Mouse (Mus musculus) A20 (cell line): ENCODE measurements around the gene Optn.
A peak's percentile ranks its signal among the peaks of the same experiment; 100 is the strongest.

Experiments
- DNase-seq: peaks from one replicate; pipeline ENCODE4 v3.0.0-alpha.2; 2011; ENCODE audit warnings: low read depth, low spot score

The Optn gene

DNA sequence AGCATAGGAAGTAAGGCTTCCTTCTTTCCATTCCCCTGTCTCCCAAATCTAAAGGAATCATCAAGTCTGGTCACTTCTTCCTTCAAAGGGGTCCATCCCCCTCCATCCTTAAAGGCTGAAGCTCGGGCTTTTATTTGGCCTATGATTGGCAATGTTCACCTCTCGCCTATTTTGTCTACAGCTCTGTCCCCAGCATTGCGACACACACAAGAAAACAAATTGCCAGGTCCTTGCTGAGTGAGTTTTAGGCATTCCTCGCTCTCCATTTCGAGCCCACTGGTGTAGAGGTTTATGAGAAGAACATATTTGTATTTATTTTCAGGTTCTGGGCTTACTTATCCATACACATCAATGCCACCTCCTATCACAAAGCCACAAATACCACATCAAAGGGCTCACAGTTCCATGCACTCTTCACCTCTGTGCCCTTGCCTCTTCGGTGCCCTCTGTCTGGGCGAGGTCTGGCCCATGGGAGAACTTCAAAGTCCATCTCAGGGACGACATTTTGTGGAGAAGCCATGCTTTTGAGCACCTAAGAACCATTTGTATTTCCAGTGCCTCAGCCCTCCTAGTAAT is 2.6 kb downstream of the Optn start:
- DNase-seq: no peak

DNA sequence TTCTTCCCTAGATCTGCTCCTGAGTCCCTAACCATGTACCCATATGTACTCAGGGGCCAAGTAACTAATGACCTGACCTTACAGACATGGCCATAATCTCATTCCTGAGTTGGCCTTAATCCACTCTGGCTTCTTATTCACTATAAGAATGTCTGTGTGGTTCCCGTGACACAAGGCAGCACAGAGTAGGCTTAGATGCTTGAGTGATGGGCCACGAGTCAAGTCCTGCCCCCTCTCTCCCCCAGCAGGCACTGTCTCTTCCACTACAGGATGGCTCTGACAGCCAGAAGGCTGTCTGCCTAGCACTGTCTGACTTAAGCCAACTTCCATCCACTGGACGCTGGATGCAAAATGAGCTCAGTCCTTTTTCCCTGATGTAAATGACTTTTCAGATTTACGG is 3.9 kb downstream of the Optn start:
- DNase-seq: no peak

DNA sequence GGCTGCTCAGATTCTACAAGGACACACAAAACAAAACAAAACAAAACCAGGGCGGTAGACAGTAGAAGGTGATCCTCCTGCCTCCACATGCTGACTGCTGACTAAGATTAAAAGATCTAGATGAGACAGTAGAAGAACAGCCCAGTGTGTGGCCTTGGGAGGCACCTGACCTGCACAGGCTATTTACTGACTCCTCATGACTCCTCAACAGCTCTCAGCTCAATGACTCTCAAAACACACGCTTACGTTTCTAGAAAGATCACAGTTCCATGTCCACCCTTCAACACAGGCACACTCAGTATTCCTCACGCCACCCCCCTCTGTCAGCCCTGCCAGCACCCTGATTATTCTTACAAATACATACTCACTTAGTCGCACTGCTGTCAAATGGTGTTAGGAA is 5.4 kb downstream of the Optn start:
- no peak for DNase-seq

DNA sequence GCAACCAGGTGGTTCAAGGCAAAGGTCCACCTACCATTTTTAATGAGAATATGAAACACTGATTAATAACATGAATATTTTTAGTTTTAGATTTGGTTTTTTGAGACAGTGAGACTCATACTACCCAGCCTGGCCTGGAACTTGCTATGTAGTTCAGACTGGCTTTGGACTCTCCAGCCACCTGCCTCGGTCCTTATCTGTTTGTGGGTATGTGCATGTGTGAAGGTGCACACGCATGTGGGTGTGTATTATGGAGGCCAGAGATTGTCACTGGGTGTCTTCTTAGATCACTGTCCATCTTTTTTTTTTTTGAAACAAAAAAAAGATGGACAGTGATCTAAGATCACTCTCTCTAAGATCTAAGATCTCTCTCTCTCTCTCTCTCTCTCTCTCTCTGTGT is 13.3 kb downstream of the Optn start:
- DNase-seq: no peak

DNA sequence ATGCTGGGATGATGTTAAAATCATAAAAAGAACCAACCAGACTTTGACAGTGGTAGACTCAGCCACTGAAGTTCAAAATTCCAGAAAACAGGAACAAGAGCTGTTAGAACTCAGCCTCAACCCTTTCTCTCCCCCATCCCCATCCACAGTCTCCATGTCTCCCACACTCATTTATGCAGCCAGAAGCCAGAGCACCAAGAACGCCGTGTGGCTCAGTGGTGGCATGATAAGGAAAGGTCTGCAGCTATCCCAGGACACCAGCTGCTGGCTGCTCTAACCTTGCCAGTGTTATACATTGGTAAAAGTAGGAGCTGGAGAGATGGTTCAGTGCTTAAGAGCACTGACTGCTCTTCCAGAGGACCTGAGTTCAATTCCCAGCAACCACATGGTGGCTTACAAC is 16.8 kb downstream of the Optn start:
- no peak for DNase-seq

DNA sequence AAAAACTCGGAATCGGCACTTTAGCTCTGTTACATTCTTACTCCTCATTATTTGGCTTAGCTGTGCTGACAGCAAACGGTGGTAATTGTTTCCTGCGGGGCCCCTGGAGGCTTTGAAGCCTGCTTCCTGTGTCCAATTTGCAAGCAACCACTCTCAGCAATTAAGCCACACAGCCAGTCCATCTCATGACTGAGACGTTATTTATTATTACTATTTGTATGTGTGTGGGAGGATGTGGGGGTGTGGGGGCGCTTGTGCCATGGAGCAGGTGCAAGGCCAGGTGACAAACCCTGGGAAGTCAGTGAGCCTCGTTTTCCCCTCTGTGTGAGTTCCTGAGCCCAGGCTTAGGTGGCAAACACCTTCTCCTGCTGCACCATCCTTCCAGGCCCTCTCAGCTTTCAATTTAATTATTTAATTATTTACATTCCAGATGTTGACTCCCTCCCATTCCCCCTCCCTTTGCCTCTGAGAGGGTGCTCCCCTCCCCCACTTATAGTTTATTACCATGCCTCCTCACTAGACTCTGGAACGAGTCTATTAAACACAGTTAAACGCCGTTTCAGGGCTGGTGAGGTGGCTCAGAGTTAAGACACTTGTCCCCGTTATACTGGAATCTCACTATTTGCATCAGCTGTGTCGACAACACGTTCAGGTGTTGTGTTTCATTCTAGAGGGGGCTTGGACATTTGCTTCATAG is 18.4 kb downstream of the Optn start:
- DNase-seq: peak; percentile 89

DNA sequence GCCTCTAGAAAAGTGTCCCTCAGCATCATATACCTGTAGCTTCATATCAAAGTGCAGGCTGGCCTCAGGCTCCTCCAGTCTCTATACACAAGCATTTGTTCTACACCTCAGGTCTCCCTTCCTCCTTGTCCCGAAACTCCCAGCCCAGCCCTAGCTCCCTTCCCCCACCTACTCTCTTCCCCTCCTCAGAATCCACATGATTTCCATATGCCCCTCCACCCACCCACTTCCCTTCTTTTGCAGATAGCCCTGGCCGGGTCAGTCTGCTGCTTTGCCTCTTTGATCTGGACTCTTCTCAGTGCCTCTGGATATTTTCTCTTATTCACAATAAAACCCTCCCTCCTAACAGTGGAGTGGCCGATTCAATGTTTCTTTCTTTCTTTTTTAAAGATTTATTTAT is 19.5 kb downstream of the Optn start:
- peak; percentile 28 for DNase-seq

DNA sequence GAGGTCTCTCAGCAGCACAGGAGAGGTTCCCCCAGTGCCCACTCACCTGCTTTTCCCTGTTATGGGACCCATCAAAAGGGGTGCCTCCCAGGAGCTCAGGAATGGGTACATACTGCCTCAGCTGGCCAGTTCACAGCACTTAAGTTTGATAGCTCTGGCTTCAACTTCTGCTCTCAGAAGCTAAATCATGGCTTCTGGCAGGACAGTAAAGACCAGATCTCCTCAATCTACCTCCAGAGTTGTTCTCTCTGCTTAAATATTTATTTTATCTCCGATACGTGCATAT is 20.4 kb downstream of the Optn start:
- no peak for DNase-seq

DNA sequence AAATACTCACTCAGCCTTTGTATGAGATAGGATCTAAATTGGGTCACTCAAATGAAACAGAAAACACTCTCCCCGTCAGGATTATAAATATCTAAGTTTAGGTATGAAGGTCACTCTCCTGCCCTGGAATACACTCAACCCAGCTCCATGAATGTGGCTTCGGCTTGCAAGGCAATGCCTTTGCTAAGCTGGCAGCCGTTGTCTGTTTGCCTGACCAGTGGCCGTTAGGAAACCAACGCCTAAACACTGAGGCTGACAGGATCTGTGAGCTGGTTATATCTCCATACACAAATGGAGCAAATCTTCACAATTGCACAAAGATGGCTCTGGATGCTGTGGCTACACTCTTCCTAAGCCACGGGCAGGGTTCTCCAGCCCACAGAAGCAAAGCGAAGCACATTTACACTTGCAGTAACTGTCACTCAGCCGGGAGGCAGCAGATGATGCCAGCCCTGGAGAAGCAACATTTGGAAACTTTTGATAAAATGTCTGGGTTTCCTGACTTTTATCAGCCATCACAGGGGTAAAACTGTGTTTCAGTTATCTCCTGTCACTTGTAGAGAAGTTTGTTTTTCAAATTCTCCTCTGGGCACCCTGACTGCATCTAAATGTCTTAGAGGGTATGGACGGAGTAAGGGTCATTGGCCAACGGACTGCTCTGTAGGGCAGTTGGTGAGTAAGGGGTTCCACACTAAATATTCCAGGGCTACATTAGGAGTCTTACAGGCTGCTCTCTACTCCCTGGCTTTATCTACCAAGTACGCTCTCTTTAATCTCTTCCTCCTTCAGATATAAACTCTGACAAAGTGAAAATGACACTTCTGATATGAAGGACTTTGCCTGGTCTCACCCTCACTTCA is 21.0 kb downstream of the Optn start:
- no peak for DNase-seq

DNA sequence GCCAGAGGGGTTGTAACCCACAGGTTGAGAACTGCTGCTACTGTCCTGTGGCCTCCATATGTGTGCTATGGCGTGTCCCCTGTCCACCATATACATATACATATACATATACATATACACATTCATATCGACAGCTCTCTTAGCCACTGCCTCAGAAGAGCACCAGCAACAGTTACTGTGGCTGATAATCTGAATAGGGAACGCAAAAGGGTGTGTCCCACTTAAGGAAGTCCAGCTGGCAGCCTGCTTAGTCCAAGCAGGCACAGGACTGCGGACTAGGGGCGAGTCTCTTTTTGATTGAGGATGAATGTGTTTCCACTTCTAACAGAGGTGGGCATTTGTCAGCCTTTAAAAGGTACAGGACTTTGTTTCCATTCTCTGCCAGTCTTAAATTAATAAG is 22.0 kb downstream of the Optn start:
- no peak for DNase-seq

DNA sequence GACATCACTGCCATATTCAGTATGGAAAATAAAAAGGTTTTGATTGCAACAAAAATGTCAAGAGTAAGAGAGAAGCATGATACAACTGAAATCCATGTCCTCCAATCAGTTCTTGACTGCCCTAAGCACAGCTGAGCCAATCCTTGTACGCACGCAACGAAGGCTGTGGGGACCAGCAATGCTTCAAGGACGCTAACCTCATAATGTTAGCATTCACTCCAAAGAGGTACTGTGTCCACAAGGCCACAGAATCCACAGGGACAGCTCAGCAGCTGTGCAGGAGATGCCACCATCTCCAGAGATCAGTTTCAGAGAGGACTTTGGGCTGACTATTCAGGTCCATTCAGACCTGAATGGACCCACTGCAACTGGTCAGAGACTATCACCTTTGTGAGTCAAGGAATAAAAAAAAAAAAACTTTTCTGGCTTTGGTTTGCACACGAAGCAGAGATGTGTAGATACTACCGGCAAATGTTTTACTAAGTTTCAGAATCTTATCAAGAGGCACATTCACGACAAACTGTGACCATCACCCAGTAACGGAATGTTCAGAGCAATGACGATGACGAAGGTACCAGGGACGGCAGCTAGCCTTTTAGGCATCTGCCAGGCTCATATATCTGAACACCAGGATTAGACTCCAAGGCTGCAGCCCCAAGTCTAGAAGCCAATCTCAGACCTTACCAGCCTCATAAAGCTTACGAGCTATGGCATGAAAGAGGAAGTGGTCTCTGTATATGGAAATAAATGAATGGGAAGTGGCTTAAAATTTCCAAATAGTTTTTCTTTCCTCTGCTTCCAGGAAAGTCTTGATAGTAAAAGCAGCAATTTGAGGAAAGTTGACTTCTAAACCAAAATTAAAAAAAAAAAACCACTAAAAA is 23.3 kb downstream of the Optn start:
- DNase-seq: peak; percentile 39

DNA sequence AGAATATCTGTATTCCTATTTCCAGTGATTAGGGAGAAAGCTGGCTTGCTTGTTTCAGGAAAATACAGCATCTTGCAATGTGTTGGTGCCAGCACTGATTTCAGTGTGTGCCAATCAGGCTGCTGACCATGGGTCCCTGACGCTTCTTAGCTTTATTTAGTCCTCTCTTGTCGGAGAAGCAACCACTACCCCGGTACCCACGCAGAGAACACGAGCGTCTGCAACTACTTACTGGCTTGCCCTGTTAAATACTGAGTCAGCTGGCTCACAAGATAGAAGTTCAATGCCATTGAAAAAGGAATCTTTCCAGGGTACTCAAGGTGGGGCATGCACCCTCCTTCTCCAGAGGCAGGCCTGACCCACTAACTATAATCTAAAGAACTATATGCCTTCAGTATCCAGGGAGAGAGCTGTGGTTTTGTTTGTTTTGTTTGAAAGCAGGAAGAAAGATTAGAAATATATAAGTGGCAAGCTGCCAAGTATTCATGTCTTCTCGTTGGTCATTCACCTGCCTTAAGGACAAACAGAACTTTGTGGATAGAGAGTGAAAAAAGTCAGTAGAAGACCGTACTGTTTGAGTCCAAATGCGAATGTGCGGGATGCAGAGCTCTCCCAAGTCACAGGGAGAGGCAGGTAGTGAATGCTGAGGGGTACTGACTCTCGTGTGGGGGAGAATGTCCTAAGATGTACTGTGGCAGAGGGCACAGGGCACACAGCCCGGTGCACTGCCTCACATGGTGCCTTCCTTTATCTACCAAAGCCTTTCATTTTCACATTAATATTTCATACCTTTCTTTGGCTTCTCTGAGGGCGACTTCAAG is 24.3 kb downstream of the Optn start:
- no peak for DNase-seq

DNA sequence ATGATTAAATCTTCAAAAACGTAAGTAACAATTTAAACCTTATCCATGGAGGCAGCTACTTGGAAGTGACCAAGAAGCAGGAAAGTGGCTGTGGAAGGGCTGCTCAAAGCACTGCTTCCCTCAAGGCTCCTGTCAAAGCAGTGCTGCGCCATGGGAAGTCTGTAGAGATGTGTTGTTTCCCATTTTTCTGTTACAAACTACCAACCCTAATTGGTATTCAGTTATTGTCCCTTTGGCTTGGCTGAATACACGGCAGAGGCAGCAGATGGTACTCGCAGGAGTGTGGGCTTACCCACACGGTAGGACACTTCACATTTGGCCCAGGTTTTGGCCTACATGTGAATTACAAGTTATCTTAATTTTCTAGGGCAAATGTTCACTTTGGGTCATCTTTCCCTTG is 25.5 kb downstream of the Optn start:
- DNase-seq: no peak

DNA sequence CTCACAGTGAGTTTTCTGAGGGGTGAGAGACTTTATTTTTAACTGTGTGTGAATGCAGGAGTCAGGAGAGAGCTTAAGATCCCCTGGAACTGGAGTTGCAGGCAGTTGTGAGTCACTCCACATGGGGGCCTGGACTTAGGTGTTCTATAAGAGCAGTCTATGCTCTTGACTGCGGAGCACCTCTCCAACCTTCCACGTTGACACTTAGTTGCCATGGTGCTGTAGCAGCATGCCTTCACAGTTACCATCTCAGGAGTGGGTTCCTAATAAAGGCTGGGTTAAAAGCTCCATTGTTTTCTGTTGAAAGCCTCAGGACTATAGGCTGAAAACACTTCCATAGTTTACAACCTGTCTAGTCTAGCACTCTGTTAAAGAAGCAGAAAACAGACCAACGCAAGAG is 26.5 kb downstream of the Optn start:
- peak; percentile 28 for DNase-seq

DNA sequence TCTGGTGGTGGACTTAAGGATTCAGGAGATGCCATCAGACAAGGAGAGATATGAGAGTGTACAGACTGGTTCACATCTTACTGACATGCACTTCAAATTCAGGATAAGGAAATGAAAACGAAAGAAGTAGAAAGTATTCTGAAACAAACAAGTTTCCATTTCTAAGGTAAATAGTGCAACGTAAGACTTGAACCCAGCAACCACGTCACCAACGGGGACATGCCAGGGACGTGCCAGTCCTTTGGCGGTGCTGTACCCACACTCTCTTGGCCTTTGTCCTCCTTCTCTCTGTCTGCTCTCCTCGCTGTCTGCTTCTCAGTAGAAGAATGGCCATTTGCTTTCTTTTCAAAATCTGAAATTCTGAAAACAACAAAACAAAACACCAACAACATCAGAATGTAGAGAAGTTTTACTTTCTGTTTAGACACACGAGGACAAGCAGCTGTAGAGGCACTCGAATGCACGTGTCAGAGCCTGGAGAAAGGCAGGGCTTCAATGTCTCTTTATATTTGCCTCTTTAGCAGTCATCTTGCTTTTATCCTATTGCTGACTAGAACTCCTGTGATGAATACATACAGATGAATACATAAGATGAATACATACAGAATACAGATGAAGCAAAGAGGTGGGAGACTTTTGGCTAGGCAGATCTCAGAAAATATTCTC is 27.3 kb downstream of the Optn start:
- peak; percentile 89 for DNase-seq

DNA sequence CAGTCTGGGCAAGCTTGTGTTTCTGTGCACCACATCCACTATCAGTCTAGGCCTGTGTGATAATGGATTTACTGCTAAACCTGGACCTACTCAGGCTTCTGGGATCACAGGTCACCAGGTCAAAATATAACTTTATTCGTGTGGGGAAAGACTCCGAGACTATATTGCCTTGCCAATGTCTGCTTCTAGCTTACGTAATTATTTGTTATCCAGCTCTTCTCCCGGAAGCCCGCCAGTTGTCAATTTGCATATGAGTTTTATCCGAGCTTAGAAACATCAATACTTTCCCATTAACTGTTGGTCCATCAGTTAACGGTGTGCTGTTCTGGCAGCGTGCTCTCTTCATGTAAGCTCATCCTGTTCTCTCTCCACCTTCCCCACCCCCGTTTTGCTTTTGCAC is 28.6 kb downstream of the Optn start:
- DNase-seq: peak; percentile 82

DNA sequence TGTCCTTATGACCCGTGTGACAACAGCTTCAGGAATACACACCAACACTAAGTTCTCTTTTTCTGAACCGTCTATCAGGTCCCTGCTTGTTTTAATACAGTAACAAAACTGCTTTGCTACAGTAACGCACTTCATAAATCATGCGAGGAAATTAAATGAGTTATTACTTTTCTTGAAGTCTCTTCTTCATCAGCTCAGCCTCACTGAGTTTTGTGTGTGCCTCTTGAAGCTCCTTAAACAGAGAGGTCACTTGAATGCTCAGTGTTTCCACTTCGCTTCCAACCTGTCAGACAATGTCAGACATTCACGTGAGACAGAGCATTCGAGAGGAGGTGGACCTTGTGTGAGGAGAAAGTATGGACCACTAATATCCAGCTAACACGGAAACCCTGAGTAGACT is 29.1 kb downstream of the Optn start:
- DNase-seq: peak; percentile 82

DNA sequence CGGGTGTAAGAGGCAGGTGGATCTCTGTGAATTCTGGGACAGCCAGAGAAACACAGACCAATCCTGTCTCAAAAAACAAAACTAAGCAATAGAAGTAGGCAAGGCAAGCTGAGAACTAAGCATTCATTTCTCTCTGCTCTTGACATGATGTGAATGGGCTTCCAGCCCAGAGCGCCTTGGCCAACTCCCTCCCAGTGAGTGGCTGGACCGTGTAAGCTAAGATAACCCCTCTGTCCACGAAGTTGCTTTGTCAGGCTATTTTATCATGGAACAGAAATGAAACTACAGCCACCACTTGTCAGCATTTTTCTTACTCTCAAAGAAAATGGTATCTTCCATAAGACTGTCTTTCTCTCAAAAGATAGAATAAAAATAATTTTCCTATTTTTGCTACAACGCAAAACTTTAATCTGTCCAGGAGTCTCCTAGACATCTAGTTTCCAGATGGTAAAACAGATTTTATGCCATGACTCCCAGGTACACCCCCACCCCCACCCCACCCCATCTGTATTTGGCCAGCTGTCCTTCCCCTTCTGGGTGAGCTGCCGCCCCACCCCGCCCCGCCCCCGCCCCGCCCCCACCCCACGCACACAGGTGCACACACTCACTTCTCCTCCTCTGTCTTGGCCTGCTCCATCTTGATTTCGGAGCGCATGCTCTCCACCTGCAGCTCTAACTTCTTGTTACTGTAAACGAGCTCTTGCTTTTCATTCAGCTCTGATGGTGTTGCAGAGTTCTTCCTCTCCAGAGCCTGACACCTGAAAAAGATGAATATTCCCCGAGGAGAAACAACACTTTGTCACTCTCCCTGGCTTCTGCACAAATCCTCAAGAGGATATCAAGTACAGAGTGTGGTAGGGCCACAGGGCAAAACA is 30.1 kb downstream of the Optn start:
- DNase-seq: peak; percentile 81

DNA sequence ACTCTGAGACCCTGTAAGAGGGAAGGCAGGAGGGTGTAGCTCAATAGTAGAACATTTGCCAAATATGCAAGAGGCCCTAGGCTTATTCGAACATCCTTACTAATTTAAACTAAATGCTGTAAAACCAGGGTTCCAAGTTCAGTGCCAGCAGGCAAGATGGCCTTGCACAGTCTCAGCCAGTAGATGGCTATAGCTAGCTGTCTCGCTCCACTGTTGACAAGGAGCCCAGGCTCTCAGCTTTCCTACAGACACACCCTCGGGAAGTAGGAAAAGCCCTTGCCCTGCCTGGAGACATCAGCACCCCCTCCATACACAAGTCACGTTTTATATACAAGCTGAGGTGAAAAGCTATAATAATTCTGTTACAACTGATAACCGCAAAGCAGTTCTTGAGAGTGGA is 31.2 kb downstream of the Optn start:
- no peak for DNase-seq

DNA sequence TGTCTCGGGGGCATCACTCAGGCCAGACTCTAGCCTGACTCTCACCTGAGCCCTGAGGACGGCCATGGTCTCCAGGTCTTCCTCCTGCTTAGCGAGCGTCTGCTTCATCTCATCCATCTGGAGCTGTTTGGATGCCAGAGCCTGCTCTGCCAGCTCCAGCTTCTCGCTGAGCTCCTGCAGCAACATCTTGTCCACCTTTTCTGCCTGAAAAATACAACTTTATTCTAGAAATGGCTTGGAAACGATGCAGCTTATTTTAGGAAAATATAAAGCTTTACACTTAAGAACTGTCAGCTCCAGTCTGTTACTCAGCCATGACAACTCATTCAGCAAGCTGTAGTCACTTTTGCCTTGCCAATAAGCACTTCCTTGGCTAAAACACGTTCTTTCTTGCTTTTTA is 32.6 kb downstream of the Optn start:
- DNase-seq: no peak
